Mouse (Mus musculus) heart, embryonic 15.5 days (tissue): ENCODE results near the gene 1700109H08Rik. TPM values are rescaled to one million over a fixed set of nuclear protein-coding genes. Genes with fewer than 3 reads are reported as not detected.

Experiments used
- ATAC-seq: fragments of 200-750 bp; cut with Nextera tagmentation; replicated peaks from 2 replicates; pipeline ENCODE4 v1.8.0; 2017; ENCODE audit warnings: low read depth, moderate TSS enrichment; ENCODE audit not compliant: insufficient number of reproducible peaks, insufficient read depth, low FRiP score
- H3K27ac ChIP-seq: fragments of 300-500 bp; sonication (generic); 2 replicates; pipeline ENCODE4 v1.5.1; 2015; ENCODE audit warnings: mild to moderate bottlenecking, inconsistent platforms
- H3K27me3 ChIP-seq: fragments of 300-500 bp; sonication (generic); 2 replicates; pipeline ENCODE4 v1.6.1; 2015; ENCODE audit warnings: inconsistent platforms
- H3K36me3 ChIP-seq: fragments of 300-500 bp; sonication (generic); 2 replicates; pipeline ENCODE4 v1.6.1; 2015; ENCODE audit warnings: mild to moderate bottlenecking, inconsistent platforms
- H3K4me1 ChIP-seq: fragments of 300-500 bp; sonication (generic); replicated peaks from 2 replicates; pipeline ENCODE4 v1.6.1; 2015; ENCODE audit warnings: inconsistent platforms
- H3K4me2 ChIP-seq: fragments of 300-500 bp; sonication (generic); 2 replicates; pipeline ENCODE4 v1.6.1; 2015; ENCODE audit warnings: inconsistent platforms, mild to moderate bottlenecking, moderate library complexity
- H3K4me3 ChIP-seq: fragments of 300-500 bp; sonication (generic); 2 replicates; pipeline ENCODE4 v1.5.1; 2015; ENCODE audit warnings: mild to moderate bottlenecking, inconsistent platforms
- H3K9ac ChIP-seq: fragments of 300-500 bp; sonication (generic); 2 replicates; pipeline ENCODE4 v1.6.1; 2015; ENCODE audit warnings: mild to moderate bottlenecking, inconsistent platforms
- H3K9me3 ChIP-seq: fragments of 300-500 bp; sonication (generic); replicated peaks from 2 replicates; pipeline ENCODE4 v1.6.1; 2016; ENCODE audit warnings: inconsistent platforms
- WGBS: fragments of 180-500 bp; shearing (Covaris S2); methylation state at CpG from one replicate; pipeline ENCODE4 v1.1.7; 2015; ENCODE audit warnings: mixed read lengths; 5-methylcytosine and 5-hydroxymethylcytosine counted together
- polyA plus RNA-seq: library from polyadenylated mRNA; unstranded; fragments of >200 nt; fragmentation: Nextera tagmentation; extraction: Ambion mirVana; gene quantifications from 2 replicates; pipeline ENCODE4 v1.2.1, GENCODE M21; 2015

Gene 1700109H08Rik
- polyA plus RNA-seq, 1 experiment from 2014 or later, result 1.6 TPM

GRCm38 (mm10) chr5:3544480-3544769 lies 26.9 kb upstream of the 1700109H08Rik start:
- H3K4me3 ChIP-seq, result peak overlapping the region; percentile 97
- peak overlapping the region; percentile 88; the same call in 1 of the 2 replicates for H3K27ac ChIP-seq
- no peak for ATAC-seq
- H3K4me2 ChIP-seq, result peak overlapping the region; percentile 74
- peaks cover 12% of the 10 kb centered on the region for H3K4me1 ChIP-seq
- peak overlapping the region; percentile 95 for H3K9ac ChIP-seq
- H3K9me3 ChIP-seq, result no peaks in the 10 kb centered on the region
- H3K36me3 ChIP-seq, result no peaks in the 10 kb centered on the region
- WGBS, result 8% methylated on average over 7 of the region's 7 CpGs
- H3K27me3 ChIP-seq, result no peaks in the 10 kb centered on the region

GRCm38 (mm10) chr5:3546226-3546625 lies 25.1 kb upstream of the 1700109H08Rik start:
- WGBS, result 72% methylated on average over 1 of the region's 1 CpGs
- H3K4me3 ChIP-seq, result no peak overlapping the region
- H3K9ac ChIP-seq, result no peak overlapping the region
- no peak overlapping the region for H3K4me2 ChIP-seq
- H3K27ac ChIP-seq, result no peak overlapping the region
- H3K4me1 ChIP-seq, result peaks cover 12% of the 10 kb centered on the region
- H3K27me3 ChIP-seq, result no peaks in the 10 kb centered on the region
- H3K9me3 ChIP-seq, result no peaks in the 10 kb centered on the region
- H3K36me3 ChIP-seq, result no peaks in the 10 kb centered on the region
- no peak for ATAC-seq

GRCm38 (mm10) chr5:3551481-3551880 lies 19.9 kb upstream of the 1700109H08Rik start:
- H3K4me3 ChIP-seq, result no peak overlapping the region
- 96% methylated on average over 1 of the region's 1 CpGs for WGBS
- H3K27ac ChIP-seq, result no peak overlapping the region
- no peak overlapping the region for H3K4me2 ChIP-seq
- ATAC-seq, result no peak
- H3K27me3 ChIP-seq, result no peaks in the 10 kb centered on the region
- peaks cover 9% of the 10 kb centered on the region for H3K36me3 ChIP-seq
- 0 out of 2 replicates have a peak, but pooled peaks cover 2% of the 10 kb centered on the region for H3K4me1 ChIP-seq
- no peaks in the 10 kb centered on the region for H3K9me3 ChIP-seq
- no peak overlapping the region for H3K9ac ChIP-seq

- Histone ChIP-seq H3K36me3 (peaks cover 30% of the 10 kb centered on the region), H3K27ac (no peak overlapping the region), H3K27me3 (no peaks in the 10 kb centered on the region), H3K4me2 (no peak overlapping the region), H3K4me1 (0 out of 2 replicates have a peak, but pooled peaks cover 2% of the 10 kb centered on the region), H3K4me3 (no peak overlapping the region), H3K9ac (no peak overlapping the region), H3K9me3 (no peaks in the 10 kb centered on the region)
- no peak for ATAC-seq
- WGBS, result 87% methylated on average over 2 of the region's 2 CpGs
Observed at GRCm38 (mm10) chr5:3554198-3554597, 17.2 kb upstream of the 1700109H08Rik start.

- H3K9me3 ChIP-seq, result no peaks in the 10 kb centered on the region; the same call in 1 of the 2 replicates
- no peak overlapping the region for H3K4me3 ChIP-seq
- peaks cover 98% of the 10 kb centered on the region for H3K36me3 ChIP-seq
- no peak overlapping the region for H3K27ac ChIP-seq
- WGBS, result 92% methylated on average over 2 of the region's 2 CpGs
- no peak overlapping the region for H3K4me2 ChIP-seq
- H3K27me3 ChIP-seq, result no peaks in the 10 kb centered on the region
- H3K4me1 ChIP-seq, result no peaks in the 10 kb centered on the region
- no peak overlapping the region for H3K9ac ChIP-seq
- ATAC-seq, result no peak
Observed at GRCm38 (mm10) chr5:3574825-3575224, 3.5 kb downstream of the 1700109H08Rik start.

- WGBS, result 100% methylated on average over 2 of the region's 2 CpGs
- Histone ChIP-seq H3K27ac (no peak overlapping the region), H3K4me1 (no peaks in the 10 kb centered on the region), H3K4me2 (no peak overlapping the region), H3K27me3 (no peaks in the 10 kb centered on the region), H3K9ac (no peak overlapping the region), H3K9me3 (no peaks in the 10 kb centered on the region; the same call in 1 of the 2 replicates), H3K36me3 (peaks cover 93% of the 10 kb centered on the region), H3K4me3 (no peak overlapping the region)
- ATAC-seq, result no peak
Observed at GRCm38 (mm10) chr5:3577939-3578338, 6.6 kb downstream of the 1700109H08Rik start.

GRCm38 (mm10) chr5:3579066-3579465 lies 7.7 kb downstream of the 1700109H08Rik start:
- no peak overlapping the region for H3K4me3 ChIP-seq
- ATAC-seq, result no peak
- H3K36me3 ChIP-seq, result peaks cover 91% of the 10 kb centered on the region
- WGBS, result 94% methylated on average over 7 of the region's 7 CpGs
- H3K27me3 ChIP-seq, result no peaks in the 10 kb centered on the region
- H3K9me3 ChIP-seq, result no peaks in the 10 kb centered on the region
- H3K9ac ChIP-seq, result no peak overlapping the region
- H3K4me2 ChIP-seq, result no peak overlapping the region
- no peak overlapping the region for H3K27ac ChIP-seq
- no peaks in the 10 kb centered on the region for H3K4me1 ChIP-seq

- Histone ChIP-seq H3K27me3 (no peaks in the 10 kb centered on the region), H3K9me3 (no peaks in the 10 kb centered on the region), H3K36me3 (peaks cover 10% of the 10 kb centered on the region), H3K4me2 (peak within 1 kb of the TSS; percentile 70), H3K4me1 (peaks cover 13% of the 10 kb centered on the region), H3K9ac (peak within 1 kb of the TSS; percentile 77), H3K4me3 (peak within 1 kb of the TSS; percentile 85), H3K27ac (peak within 1 kb of the TSS; percentile 74)
- ATAC-seq, result peak; percentile 97
- WGBS, result under 1% methylated on average over 50 of the region's 50 CpGs
Observed at GRCm38 (mm10) chr5:3595693-3596398, 24.5 kb downstream of the 1700109H08Rik start, which contains the start of gene Pex1. Pex1 (plus strand) TSS chr5:3596066.

- H3K36me3 ChIP-seq, result peaks cover 5% of the 10 kb centered on the region
- no peaks in the 10 kb centered on the region for H3K27me3 ChIP-seq
- peak; percentile 84 for ATAC-seq
- peak within 1 kb of the TSS; percentile 85 for H3K4me3 ChIP-seq
- H3K9ac ChIP-seq, result peak within 1 kb of the TSS; percentile 77
- H3K27ac ChIP-seq, result peak within 1 kb of the TSS; percentile 74
- WGBS, result under 1% methylated on average over 31 of the region's 31 CpGs
- H3K4me1 ChIP-seq, result peaks cover 13% of the 10 kb centered on the region
- no peaks in the 10 kb centered on the region for H3K9me3 ChIP-seq
- peak within 1 kb of the TSS; percentile 70 for H3K4me2 ChIP-seq
Observed at GRCm38 (mm10) chr5:3596399-3596766, 25.0 kb downstream of the 1700109H08Rik start, which contains the start of gene Rbm48. Rbm48 (minus strand) TSS chr5:3596585.

- H3K4me3 ChIP-seq, result peak overlapping the region; percentile 85; the same call in 1 of the 2 replicates
- no peaks in the 10 kb centered on the region for H3K27me3 ChIP-seq
- no peak overlapping the region for H3K27ac ChIP-seq
- peaks cover 4% of the 10 kb centered on the region; the same call in 1 of the 2 replicates for H3K36me3 ChIP-seq
- no peaks in the 10 kb centered on the region for H3K9me3 ChIP-seq
- H3K9ac ChIP-seq, result 0 out of 2 replicates have a peak overlapping the region, but pooled peaks have one; percentile 77
- ATAC-seq, result no peak
- peaks cover 13% of the 10 kb centered on the region for H3K4me1 ChIP-seq
- H3K4me2 ChIP-seq, result peak overlapping the region; percentile 70
Observed at GRCm38 (mm10) chr5:3597171-3597570, 25.8 kb downstream of the 1700109H08Rik start.

GRCm38 (mm10) chr5:3598766-3599165 lies 27.4 kb downstream of the 1700109H08Rik start:
- ATAC-seq, result no peak
- no peaks in the 10 kb centered on the region for H3K27me3 ChIP-seq
- no peaks in the 10 kb centered on the region for H3K36me3 ChIP-seq
- no peak overlapping the region for H3K4me2 ChIP-seq
- no peak overlapping the region for H3K4me3 ChIP-seq
- H3K27ac ChIP-seq, result no peak overlapping the region
- peaks cover 13% of the 10 kb centered on the region for H3K4me1 ChIP-seq
- no peaks in the 10 kb centered on the region for H3K9me3 ChIP-seq
- 83% methylated on average over 5 of the region's 5 CpGs for WGBS
- H3K9ac ChIP-seq, result no peak overlapping the region

GRCm38 (mm10) chr5:3600298-3600697 lies 28.9 kb downstream of the 1700109H08Rik start:
- ATAC-seq, result no peak
- H3K36me3 ChIP-seq, result peaks cover 4% of the 10 kb centered on the region; the same call in 1 of the 2 replicates
- no peak overlapping the region for H3K4me3 ChIP-seq
- WGBS, result 68% methylated on average over 1 of the region's 1 CpGs
- no peak overlapping the region for H3K4me2 ChIP-seq
- H3K27ac ChIP-seq, result no peak overlapping the region
- H3K27me3 ChIP-seq, result no peaks in the 10 kb centered on the region
- peaks cover 7% of the 10 kb centered on the region for H3K4me1 ChIP-seq
- no peak overlapping the region for H3K9ac ChIP-seq
- no peaks in the 10 kb centered on the region for H3K9me3 ChIP-seq
